Mouse (Mus musculus) thymus, postnatal 0 days (tissue): ENCODE measurements around the gene Sepsecs. TPM values are rescaled to one million over a fixed set of nuclear protein-coding genes. Genes with fewer than 3 reads are reported as not detected.

Experiments
- DNase-seq: peaks from one replicate; pipeline ENCODE4 v3.0.0-alpha.2; 2015; ENCODE audit warnings: low spot score
- polyA plus RNA-seq: library from polyadenylated mRNA; unstranded; fragments of >200 nt; fragmentation: Nextera tagmentation; extraction: Ambion mirVana; gene quantifications from 2 replicates; pipeline ENCODE4 v1.2.1, GENCODE M21; 2015

Gene Sepsecs
- polyA plus RNA-seq, 1 experiment from 2014 or later: 8.1 TPM

DNA sequence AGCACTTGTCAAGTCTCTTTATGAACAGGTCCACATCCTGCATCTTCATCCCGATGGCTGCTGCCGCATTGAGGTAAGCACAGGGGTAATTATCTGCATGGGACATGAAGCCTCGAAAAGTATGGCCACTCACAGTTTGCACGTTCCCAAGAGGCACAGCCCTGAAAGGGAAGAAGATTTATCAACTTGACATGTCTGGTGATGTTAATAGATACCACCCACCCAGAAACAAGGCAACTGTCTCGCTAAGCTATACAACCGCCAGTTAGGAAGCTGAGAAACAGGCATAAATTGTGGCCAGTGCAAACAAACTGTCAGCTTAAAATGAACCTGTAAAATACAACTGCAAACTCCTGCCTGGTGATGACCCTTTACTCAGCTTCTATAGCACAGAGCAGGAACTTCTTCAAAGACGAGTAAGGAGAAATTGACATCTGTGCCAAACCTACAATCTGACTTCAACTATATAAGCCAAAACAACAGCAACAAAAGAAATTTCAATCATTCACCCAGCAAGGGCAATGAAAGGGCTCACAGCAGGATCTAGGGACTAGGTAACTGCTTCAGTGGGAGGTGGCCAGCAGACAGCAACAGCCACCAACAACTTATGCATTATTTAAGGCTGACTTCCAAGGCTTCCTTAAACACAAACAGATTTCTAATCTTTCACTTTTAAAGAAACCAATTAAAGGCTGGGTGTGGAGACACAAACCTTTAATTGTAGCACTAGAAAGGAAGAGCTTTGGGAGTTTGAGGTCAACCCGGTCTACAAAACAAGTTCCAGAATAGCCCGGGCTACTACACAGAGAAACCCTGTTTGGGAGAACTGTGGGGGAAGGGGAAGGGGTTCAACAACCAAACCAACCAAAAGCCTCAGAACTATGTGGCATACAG, 25.3 kb downstream of the Sepsecs start:
- no peak for DNase-seq

DNA sequence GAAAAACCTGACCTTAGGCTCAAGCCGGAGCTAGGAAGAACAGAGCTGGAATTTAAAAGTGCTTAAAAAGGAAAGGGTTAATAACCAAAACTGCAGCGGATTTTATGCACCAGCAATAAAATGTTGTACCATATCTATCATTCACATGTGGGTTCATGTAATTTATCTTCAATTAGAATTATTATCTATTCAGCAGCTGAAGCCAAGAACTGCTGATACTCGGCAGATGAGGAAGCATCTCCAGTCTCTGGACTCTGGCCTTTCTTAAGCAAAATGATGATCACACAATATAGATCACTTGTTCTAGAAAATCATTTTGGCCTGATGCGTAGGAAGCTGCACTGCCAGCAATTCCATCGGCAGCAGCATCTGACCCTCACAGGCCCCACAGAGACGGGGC, 27.8 kb downstream of the Sepsecs start:
- DNase-seq: no peak

DNA sequence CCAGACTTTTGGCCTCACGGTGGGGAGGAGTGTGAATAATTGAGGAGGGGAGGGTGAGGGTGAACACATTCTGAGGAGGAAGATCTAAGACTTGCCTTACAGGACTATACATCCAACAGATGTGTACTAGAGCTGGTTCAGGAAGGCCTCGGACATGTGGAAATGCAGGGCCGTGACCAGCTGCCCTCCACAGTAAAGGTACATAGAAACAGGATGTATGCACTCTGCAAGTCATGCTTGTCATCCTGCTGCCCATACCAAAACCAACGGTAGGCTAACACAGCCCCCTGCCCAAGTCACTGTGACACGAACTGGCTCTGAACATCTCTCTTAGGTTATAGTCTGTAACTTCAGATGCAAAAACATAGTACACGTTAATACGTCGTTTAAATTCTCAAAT, 30.6 kb downstream of the Sepsecs start:
- DNase-seq: no peak

DNA sequence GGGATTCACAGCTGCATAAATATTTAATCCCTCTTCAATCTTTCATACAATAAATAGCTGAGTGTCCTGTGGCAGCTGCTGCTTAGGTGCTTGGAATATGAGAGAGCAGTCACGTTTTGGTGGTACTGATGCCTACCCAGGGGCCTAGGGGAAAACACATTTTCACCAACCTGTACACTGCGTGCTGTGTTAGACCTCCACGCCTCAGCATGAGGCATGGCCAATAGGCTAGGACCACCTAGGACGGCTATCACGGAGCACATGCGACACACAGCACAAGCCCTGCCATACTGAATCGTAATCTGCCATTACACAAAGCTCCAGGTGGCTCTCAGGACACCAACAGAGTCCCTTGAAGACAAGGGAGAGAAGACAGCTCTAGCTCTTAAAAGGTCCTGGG, 31.5 kb downstream of the Sepsecs start:
- no peak for DNase-seq

DNA sequence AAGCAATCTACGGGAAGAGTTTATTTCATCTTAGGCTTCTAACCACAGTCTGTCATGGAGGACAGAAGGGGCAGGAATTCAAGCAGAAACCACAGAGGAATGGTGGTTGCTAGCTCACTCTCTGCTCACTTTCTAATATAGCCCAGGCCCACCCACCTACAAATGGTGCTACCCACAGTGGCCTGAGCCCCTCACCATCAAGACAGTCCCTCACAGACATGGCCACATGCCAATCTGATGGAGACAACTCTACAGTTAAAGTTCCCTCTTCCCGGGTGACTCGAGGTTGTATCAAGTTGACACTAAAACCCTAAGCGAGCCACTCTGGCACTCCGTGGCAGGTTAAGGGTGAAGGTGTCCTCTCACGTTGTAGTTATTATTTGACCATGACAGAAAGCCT, 32.6 kb downstream of the Sepsecs start:
- no peak for DNase-seq

DNA sequence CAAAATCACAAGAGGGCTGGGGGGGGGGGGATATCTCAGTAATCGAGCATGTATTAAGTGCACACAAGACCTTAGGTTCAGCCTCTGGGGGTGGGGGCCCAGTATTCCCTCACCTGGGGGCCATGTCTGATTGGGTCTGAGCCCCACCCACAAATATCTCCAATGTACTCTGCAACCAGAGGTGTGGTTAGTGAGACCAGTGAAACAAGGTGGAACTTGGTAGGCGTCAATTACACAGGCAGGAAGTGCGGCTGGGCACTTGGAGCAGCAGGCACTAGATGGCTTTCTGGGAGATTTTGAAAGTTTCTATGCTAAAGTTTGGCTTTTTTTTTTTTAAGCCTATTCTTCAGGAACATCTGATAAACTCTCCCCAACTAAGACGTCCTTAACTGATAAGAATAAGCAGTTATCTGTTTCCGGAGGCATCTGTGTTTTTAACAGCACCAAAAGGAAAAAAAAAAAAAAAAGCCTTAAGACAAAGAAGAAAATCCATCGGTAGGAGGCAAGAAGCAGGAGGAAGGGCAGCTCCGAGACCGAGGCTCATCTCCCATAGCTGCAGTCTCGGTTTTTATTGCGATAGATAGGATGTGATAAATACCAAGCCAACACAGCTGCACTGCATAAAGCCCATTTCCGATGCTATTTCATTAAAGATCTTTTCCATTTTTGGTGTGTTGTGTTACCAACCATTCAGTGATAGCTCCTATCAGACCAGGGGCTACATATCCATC, 33.3 kb downstream of the Sepsecs start:
- DNase-seq: no peak

DNA sequence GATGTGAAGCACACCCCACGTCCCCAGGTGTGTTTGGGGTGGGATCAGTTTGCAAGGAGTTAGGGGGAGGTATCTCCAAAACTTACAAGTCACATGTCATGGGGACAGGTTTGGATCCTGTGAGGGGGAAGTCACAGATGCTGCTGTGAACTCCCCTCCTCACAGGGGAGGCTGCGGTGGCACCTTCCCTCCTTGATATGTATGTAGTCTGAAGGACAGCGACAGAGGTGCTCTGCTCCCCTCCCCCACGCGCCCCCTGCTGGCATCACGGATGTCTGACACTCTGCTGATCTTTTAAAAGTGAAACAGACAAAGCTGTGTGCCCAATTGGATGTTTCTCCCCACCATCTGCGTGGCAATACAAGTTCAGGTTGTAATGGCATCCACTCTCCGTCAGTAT, 35.5 kb downstream of the Sepsecs start:
- DNase-seq: peak; percentile 71

DNA sequence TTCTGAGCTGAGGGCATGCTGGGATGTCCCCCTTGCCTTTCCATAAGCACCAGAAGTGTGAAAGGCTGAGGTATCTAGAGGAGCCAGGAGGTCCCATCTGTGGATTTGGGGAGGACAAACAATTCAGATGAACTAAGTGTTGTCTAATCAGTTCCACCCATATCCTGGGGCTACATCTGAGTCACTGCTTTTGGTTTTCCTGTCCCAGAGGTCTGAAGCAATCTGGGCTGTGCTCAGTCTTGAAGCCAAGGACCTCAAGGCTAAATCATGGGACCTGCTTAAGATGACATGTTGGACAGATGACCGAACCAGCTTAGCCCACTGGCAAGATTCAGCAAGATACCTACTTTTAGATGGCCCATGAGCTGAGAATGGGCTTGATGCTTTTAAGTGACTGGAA, 39.0 kb downstream of the Sepsecs start:
- no peak for DNase-seq

DNA sequence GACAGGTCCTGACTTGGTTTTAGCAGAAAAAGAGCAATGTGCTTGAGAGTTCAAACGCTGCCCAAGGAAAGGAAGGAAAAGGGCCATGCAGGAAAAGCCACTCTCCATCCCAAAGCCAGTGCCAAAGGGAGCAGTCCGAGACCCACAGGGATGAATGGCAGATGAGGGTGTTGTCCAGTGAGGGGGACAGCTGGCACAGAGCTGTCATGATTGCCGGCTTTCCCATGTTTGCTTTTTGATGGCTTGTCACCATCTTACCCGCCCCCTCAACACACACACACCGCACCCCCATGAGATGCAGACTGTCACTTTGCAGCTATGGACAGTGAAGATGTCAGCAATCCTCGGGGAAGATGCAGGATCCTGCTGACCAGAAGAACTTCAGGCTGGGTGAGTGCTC, 40.3 kb downstream of the Sepsecs start:
- DNase-seq: no peak

DNA sequence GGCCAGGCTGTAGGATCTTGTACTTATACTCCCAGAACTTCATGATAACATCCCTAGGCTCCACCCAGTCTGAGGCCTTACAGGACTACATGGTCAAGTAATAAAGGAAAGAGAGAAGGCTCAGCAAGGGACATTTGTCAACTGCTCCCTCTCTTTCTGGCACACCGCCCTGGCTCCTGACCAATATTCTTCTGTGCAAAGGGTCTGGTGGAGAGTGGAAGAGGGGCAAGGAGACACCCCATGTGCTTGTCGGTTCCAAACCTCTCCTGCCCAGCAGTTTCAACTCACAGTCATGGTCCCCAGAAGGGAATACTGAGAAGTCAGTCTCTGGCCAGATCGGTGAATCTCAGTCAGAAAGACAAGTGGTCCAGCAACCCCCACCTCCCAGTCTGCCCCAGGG, 40.7 kb downstream of the Sepsecs start:
- no peak for DNase-seq

DNA sequence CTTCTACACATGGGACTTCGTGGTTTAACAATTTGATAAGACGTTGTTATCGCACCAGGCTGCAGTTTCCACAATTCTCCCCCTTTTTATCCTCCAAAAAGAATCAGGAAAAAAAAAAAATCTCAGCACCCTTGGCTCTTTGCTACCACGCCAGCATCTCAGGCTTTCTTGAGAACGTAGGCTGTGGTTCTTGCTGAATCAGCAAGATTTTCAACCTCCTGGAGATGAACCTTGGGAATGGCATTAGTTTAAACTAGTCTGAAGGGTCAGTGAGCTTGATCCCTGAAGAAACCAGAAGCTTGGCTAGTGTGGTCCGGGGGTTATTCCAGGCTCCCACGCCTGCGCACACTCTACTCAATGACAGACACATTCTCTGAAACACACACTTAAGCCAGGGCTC, 41.8 kb downstream of the Sepsecs start:
- DNase-seq: no peak

DNA sequence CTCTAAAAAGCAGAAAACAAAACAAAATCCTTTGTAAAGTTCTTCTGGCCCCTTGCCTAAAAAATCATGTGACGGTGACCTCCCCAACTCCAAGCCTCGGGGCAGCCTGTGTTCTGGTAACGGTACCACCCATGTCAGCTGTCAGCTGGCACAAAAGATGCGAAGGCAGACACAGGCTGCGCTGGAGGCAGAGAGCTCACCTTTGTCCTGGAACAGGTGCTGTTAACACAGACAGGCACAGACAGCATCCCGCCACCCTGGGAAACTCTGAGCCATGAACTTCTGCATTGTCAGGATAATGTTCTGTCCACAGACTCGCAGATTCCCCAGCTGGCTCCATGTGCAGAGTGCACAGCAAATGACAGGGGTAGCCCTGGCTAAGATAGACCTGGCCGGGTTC, 43.4 kb downstream of the Sepsecs start:
- DNase-seq: no peak

DNA sequence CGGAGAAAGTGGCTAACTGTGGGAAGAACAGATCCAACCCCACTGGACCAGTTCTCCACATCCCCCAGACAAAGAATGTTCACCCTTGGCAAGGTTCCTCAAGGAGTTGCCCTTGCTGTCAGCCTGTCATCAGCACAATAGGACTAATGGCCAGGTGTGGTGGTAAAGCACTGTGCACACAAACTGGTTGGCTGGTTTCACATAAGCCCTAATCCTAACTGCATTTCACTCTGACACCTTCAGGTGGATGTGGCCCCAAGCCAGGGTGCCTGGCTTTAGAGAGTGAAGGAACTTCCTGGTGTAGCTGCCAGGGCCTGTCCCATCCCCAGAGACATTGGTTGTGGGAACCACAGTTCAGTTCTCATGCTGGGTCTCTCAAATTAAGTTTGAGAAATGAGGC, 44.6 kb downstream of the Sepsecs start:
- no peak for DNase-seq

DNA sequence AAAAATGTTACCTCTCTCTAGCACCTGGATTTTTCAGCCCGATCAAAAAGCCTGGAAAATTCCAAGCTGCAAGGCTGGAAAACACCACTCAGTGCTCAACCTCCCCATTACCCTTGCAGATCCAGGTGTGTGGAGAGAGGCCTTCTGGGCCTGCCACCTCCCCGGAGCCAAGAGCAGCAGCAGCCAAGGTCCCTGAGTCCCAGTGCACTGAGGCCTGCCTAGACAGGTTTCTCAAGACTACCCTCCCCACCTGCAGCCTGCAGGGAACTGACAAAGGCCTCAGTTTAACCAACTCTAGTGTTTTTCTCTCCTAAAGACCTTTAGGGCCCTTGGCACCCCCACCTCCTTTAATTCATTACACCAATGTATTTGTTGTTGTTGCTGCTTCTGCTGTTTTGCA, 46.4 kb downstream of the Sepsecs start:
- no peak for DNase-seq

DNA sequence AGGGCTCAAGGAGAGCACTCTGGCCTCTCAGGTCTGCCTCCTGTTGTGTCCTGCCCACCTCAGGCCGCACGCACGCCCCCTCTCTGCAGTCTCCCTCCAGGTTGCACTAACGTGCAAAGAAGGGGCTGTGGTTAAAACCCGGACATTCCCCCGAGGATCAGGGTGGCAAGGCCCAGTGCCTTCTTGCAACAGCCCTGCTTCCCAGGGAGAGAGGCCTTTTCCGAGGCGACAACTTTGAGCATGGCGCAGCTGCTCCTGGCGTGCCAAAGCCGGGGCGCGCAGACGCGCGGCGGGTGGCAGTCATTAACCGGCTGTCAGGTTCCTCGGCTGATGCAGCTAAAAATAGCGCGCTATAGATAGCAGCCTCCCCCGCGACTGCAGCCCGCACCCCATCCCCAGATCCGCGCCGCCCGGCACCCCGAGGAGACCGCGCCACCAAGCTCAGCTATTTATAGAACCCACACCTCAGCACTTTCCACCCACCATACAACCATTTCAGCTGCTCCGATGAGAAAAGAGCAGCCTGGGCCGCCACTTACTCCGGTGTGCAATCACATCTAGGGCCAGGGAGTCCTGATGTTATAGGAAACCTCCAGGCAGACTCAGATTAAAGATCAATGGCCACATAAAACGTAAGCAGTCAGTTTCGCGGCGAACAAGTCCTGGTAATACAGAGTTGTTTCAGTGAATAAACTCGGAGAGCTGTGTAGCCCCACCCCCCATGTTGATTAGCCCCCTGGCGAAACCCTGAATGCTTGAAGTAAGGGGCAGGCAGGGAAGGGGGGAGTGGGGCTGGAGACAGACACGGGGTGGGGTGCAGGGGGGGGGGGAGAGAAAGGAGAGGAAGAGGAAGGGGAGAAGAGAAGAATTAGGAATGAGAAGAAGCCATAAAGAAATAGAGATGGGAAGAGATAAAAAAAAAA, 50.9 kb downstream of the Sepsecs start:
- peak; percentile 53 for DNase-seq

DNA sequence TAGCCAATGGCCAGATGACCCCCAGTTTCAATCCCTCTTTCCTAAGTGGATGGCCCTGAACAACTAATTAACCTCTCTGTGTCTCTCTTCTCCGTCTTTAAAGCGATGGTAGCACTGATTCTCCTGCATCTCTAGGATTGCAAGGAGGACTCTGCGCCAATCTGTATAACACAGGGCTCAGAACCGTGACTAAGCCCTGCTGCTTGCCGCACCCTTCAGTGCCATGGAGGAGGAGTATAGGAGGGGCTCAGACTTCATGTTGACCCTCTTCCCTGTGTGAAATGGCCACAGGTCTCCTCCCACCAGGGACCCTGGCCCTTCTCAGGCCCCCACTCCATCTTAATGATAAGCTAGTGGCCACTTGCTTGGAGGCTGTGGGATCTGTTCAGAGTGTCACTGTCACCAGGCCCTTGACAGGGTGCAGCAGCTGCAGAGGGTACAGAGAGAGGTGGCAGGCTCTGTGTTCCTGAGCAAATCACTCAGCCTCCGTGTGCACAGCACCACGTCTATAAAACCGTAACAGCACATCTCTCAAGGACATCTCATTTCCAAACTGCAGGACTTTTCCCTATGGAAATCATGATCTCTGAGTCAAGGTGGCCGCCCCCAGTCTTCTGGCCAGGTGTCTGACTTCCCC, 51.7 kb downstream of the Sepsecs start:
- no peak for DNase-seq

DNA sequence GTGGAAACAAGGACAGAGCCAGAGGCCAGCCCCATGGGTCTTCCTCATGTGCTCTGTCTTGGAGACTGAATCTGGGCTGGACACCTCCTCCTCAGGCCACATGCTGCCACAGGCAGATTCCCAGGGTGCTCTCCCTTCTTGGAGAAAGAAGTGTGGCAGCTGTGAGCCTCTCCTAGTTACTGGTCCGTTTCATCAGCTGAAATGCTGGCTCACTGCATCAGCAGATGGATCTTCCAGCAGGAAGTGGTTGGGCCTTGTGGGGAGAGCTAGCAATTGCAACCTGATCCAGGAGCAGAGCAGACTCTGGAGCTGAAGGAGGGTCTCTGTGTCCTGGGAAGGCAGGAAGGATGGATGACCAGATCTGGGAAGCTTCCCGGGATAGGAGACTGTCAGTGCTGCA, 53.0 kb downstream of the Sepsecs start:
- DNase-seq: no peak

DNA sequence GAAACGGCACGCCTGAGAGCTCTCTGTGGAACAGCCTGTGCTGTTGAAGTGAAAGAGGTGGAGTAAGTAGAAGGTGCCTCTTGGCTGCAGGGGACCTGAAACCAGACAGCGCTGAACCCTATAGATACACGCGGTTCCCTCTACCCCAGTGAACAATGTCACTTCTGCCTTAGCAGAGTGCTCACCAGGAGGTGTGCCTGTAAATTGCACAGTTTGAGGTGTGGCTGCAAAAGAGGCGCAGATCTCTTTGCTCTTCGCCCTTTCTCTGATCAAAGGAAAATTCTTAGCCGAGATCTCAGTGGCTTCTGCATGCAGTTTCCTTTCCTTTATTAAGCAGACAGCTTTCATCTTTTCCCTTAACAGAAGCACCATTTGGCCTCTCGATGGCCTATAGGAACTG, 54.1 kb downstream of the Sepsecs start:
- no peak for DNase-seq

DNA sequence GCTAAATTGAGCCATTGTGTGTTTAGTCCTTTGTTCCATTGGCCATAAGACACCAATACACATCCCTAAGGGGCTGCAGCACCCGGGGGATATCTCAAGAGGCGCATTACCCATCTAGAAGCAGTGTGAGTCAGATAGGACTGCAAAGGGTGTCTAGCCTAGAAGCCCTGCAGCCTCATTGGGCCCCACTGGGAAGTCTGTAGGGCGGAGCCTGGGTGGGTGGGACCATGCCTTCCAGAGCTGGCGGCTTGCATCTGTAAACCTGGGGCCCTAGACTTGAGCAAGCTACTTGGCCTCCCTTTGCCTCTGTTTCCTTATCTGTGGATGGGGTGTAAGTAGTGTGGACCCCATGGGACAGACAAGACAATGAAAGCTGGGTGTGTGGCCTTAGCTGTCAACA, 54.8 kb downstream of the Sepsecs start:
- DNase-seq: no peak

DNA sequence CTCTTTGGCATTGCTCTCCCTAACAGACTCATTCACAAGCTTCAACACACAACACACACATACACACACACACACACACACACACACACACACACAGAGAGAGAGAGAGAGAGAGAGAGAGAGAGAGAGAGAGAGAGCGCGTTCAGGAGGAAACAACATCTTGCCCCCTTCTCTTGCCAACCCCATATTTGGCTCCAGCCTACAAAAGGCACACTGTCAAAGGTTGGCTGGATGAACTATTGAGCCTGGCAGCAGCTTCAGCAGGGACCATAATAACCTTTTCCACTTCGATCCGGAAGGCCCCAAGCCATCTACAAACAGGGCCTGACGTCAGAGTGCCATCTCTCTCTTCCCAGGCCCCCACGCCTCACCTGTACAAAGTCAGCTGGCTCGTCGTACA, 56.7 kb downstream of the Sepsecs start:
- no peak for DNase-seq

DNA sequence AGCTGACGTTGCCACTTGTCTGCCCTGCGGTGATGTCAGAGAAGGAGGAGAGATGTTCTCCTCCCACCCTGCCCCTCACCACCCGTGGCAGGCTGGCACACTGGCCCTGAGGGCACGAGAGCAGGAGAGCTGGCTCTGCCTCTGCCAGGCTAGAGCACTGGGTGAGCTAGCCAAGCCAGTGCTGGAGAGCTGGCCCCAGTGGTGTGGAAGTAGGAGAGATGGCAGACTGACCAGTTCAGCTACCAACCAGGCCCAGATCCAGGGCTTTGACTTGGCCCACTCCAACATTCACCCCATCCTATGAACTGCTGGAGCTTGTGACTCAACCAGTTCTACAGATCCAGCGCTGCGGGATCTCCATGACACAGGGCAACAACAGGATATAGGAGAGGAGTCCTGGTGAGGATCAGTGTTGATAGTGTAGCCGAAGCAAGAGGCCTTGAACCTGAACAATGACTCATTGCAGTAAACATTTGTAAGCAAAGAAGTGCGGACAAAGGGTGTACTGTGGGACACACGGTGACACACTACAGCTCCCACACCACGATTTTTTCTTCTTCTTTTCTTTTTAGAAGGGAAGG, 58.1 kb downstream of the Sepsecs start:
- no peak for DNase-seq
